Mouse (Mus musculus): Measurements from ENCODE around the gene Cyp3a13.
"Not testable (repeated sequence)": the region's sequence is repeated elsewhere in the genome, so short reads cannot be mapped to it uniquely, and the experiment has no call there.

Cyp3a13 gene

DNA sequence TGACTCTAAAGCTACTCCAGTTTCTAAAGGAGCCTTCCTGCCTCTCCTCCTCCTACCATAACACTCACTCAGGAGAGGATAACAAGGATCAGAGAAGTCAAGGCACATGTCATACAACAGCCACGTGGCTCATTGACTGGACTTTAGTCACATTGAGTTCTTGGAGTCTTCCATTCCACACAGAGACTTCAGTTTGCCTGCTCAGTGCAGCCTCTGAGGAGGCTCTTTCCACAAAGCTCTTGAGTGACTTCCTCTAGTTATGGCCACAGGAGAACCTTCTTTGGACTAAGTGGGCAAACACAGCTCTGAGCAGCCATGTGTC lies 49.1 kb downstream of the Cyp3a13 start:
- DNase-seq (ENCODE audit: low spot score in 2 of 2), result not testable (repeated sequence)

DNA sequence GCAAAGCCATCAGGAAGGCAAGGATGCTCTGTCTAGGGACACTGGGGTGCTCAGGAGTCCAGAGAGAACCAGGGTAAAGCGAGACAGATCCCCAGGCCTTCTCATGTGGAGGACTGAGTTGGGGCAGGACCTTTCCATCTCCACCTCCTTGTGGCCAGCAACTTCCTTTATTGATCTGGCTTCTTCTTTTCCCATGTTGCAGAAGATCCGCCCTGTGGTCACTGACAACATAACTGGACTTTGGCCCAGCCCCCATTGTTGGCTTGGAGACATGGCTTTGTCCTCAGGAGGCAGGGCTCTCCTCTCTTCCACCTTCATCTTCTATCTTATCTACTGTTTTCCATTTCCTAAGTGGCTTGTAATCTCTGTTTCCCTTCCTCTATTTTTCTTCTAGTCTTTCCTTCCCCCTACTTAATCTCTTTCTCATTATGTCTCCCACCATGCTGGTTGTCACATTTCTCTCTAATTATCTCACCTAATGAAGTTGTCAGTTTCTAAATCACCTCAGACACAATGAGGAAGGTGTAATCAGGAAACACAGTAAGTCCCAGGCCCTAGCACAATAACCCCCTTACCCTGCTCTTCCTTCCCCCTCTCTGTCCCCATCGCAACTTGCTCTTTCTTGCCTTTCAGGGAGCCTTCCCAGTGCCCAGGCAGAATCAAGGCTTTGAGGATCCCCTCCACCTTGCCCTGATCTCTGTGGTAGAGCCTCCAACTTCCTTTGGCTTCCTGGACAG lies 49.6 kb downstream of the Cyp3a13 start, which contains the start of gene Pilrb2:
Gene Pilrb2 (minus strand): TSS at position 172 of the 737 bp plus-strand sequence.
- not testable (repeated sequence) for DNase-seq (ENCODE audit: low spot score in 2 of 2)

DNA sequence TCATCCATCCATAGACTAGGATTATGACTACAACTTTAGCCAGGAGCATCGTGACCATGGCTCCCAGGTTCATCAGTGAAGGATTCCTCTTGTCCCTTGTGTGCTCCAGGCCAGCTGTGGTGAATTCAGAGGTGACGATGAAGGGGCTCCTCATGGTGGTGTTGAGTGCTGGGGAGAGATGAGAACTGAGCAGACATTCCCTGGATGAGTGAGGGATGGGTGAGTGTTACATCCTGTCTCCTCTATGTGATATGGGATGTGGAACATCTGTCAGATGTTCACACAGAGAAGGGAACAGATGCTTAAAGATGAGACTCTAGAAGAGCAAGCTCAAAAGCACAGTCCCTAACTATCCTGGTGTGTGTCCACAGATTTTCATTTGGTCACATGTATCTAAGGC lies 52.8 kb downstream of the Cyp3a13 start:
- not testable (repeated sequence) for DNase-seq (ENCODE audit: low spot score in 2 of 2)

DNA sequence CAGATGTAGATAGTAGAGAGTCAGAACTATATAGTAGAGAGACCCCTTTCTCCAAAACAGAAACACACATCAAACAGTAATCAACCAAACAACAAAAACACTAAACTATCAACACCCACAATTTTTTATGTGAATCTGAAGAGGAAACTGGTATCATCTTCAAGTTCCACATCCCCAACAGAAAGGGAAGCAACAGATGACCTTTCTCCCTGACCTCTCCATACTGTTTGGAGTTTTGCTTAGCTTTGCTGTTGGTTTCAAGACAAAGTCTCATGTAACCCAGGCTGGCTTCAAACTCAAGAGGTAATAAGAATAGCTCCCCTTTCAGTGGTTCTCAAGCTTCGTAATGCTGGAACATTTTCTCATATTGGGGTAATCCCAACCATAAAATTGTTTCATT lies 57.4 kb downstream of the Cyp3a13 start:
- DNase-seq (ENCODE audit: low spot score in 2 of 2), result not testable (repeated sequence)

DNA sequence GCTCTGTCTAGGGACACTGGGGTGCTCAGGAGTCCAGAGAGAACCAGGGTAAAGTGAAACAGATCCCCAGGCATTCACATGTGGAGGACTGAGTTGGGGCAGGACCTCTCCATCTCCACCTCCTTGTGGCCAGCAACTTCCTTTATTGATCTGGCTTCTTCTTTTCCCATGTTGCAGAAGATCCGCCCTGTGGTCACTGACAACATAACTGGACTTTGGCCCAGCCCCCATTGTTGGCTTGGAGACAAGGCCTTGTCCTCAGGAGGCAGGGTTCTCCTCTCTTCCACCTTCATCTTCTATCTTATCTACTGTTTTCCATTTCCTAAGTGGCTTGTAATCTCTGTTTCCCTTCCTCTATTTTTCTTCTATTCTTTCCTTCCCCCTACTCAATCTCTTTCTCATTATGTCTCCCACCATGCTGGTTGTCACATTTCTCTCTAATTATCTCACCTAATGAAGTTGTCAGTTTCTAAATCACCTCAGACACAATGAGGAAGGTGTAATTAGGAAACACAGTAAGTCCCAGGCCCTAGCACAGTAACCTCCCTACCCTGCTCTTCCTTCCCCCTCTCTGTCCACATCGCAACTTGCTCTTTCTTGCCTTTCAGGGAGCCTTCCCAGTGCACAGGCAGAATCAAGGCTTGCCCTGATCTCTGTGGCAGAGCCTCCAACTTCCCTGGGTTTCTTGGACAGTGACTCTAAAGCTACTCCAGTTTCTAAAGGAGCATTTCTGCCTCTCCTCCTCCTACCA lies 63.3 kb downstream of the Cyp3a13 start, which contains the start of gene Pilrb1:
Gene Pilrb1 (minus strand): TSS at position 147 of the 751 bp plus-strand sequence.
- not testable (repeated sequence) for DNase-seq (ENCODE audit: low spot score in 2 of 2)

DNA sequence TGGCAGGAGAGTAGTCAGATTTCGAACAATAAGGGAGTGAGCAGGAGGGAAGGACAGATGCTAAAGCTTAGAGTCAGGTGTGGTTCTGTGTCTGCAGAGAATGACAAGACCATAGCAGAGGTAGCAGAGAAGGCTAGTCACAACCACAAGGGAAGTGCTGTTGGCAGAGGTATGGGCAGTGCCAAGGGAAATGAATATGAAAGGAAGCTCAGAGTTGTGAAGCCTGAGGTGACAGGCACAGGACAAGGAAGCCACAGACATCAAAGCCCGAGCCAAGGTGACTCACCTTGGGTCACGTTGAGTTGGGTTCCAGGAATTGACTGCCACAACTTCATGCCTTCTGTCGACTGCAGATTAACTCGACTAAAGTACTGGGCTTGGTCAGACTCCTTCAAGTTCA lies 64.5 kb downstream of the Cyp3a13 start:
- not testable (repeated sequence) for DNase-seq (ENCODE audit: low spot score in 2 of 2)

DNA sequence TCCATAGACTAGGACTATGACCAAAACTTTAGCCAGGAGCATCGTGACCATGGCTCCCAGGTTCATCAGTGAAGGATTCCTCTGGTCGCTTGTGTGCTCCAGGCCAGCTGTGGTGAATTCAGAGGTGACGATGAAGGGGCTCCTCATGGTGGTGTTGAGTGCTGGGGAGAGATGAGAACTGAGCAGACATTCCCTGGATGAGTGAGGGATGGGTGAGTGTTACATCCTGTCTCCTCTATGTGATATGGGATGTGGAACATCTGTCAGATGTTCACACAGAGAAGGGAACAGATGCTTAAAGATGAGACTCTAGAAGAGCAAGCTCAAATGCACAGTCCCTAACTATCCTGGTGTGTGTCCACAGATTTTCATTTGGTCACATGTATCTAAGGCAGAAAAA lies 66.5 kb downstream of the Cyp3a13 start:
- DNase-seq (ENCODE audit: low spot score in 2 of 2), result not testable (repeated sequence)

DNA sequence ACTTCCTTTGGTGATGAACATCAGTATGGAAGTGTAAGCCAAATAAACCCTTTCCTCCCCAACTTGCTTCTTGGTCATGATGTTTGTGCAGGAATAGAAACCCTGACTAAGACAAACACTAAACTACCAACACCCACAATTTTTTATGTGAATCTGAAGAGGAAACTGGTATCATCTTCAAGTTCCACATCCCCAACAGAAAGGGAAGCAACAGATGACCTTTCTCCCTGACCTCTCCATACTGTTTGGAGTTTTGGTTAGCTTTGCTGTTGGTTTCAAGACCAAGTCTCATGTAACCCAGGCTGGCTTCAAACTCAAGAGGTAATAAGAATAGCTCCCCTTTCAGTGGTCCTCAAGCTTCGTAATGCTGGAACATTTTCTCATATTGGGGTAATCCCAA lies 71.1 kb downstream of the Cyp3a13 start:
- DNase-seq (ENCODE audit: low spot score in 2 of 2), result not testable (repeated sequence)

All from right cerebral cortex, adult 2 months (tissue).